Mouse (Mus musculus) olfactory bulb, adult 2 months (tissue): Measurements from ENCODE around the gene Wdr1.

Experiments used
- CTCF ChIP-seq: fragments of 200-500 bp; IDR thresholded peaks from 2 replicates; pipeline ENCODE4 v1.5.1; 2012; ENCODE audit warnings: low read depth, mild to moderate bottlenecking, low read length, moderate library complexity; ENCODE audit not compliant: insufficient read depth
- POLR2A ChIP-seq: fragments of 200-500 bp; IDR thresholded peaks from 2 replicates; pipeline ENCODE4 v1.6.1; 2012; ENCODE audit warnings: mild to moderate bottlenecking, low read depth, low read length, moderate library complexity; ENCODE audit not compliant: insufficient read depth

DNA sequence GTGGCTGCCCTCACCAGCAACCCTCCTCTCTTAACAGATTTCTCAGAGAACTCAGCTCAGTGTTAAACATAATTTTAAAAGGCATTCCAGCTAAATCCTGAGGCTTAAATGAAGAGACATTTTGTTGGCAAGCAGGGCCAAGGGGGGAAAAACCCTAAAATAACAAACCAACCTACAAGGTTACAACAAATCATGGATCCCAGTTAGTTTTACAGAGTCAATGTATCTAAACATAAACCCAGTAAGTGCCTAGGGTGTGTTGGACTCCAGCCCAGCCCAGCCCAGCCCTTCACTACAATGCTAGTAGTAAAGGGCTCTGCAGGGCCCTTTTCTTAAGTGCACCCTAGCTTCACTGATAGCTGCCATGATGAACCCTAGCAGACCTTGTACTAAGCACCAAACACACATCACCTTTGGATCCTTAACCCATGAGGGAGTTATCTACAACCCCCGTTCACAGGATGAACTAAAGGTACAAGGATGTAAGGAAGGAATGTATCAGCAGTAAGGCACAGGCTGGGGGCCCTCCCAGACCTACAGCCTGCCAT is 12.7 kb downstream of the Wdr1 start:
- TF ChIP-seq CTCF (no peak), POLR2A (no peak)
